Mouse (Mus musculus) hindbrain, embryonic 12.5 days (tissue): ENCODE data around the gene Snx27. TPM values are rescaled to one million over a fixed set of nuclear protein-coding genes. Genes with fewer than 3 reads are reported as not detected.

Experiments
- ATAC-seq: fragments of 200-750 bp; cut with Nextera tagmentation; 2 replicates; pipeline ENCODE4 v1.8.0; 2017; ENCODE audit warnings: moderate TSS enrichment; ENCODE audit not compliant: low FRiP score
- H3K27ac ChIP-seq: fragments of 300-500 bp; sonication (generic); 2 replicates; pipeline ENCODE4 v1.5.1; 2016; ENCODE audit warnings: mild to moderate bottlenecking
- H3K27me3 ChIP-seq: fragments of 300-500 bp; sonication (generic); 2 replicates; pipeline ENCODE4 v1.6.1; 2016; ENCODE audit warnings: mild to moderate bottlenecking
- H3K36me3 ChIP-seq: fragments of 300-500 bp; sonication (generic); 2 replicates; pipeline ENCODE4 v1.6.1; 2016; ENCODE audit warnings: mild to moderate bottlenecking
- H3K4me1 ChIP-seq: fragments of 300-500 bp; sonication (generic); 2 replicates; pipeline ENCODE4 v1.6.1; 2016
- H3K4me2 ChIP-seq: fragments of 300-500 bp; sonication (generic); replicated peaks from 2 replicates; pipeline ENCODE4 v1.6.1; 2016; ENCODE audit warnings: mild to moderate bottlenecking
- H3K4me3 ChIP-seq: fragments of 300-500 bp; sonication (generic); 2 replicates; pipeline ENCODE4 v1.5.1; 2016; ENCODE audit warnings: mild to moderate bottlenecking
- H3K9ac ChIP-seq: fragments of 300-500 bp; sonication (generic); 2 replicates; pipeline ENCODE4 v1.6.1; 2016; ENCODE audit warnings: mild to moderate bottlenecking, moderate library complexity
- H3K9me3 ChIP-seq: fragments of 300-500 bp; sonication (generic); replicated peaks from 2 replicates; pipeline ENCODE4 v1.6.1; 2016; ENCODE audit warnings: mild to moderate bottlenecking
- WGBS: fragments of 180-500 bp; shearing (Covaris S2); methylation state at CpG from one replicate; pipeline ENCODE4 v1.1.7; 2016; 5-methylcytosine and 5-hydroxymethylcytosine counted together
- polyA plus RNA-seq: library from polyadenylated mRNA; unstranded; fragments of >200 nt; fragmentation: Nextera tagmentation; extraction: Ambion mirVana; gene quantifications from 2 replicates; pipeline ENCODE4 v1.2.1, GENCODE M21; 2016

Gene Snx27
- polyA plus RNA-seq = 68.7 and 73.3 TPM in 2 replicates

GRCm38 (mm10) chr3:94582456-94582891, at the start of gene Snx27:
Snx27 (minus strand) TSS chr3:94582716.
- H3K4me1 ChIP-seq = peaks cover 19% of the 10 kb centered on the region

DNA sequence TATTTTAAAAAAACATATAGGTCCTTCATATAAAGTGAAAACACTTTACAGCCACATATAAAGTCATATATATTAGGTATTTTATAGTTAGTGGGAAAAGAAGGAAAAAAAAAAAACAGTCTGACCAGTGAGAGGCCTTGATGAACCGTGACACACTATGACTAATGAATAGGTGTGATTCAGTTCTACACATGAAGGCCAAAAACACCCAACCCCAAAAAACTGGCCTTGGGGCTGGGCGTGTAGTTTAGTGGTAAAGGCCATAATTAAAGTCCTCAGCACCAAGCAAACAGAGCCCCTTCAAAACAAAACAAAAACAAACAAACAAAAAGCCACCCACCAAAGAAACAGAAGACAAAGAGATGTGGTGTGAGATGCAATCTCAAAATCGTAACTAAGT, 47.4 kb upstream of the Snx27 start:
- ATAC-seq = no peak
- H3K4me3 ChIP-seq = no peak overlapping the region
- H3K4me2 ChIP-seq = no peak overlapping the region
- no peaks in the 10 kb centered on the region for H3K4me1 ChIP-seq
- H3K27me3 ChIP-seq = no peaks in the 10 kb centered on the region
- no peak overlapping the region for H3K27ac ChIP-seq
- no peak overlapping the region for H3K9ac ChIP-seq
- 86% methylated on average over 3 of the region's 3 CpGs for WGBS
- no peaks in the 10 kb centered on the region for H3K9me3 ChIP-seq
- H3K36me3 ChIP-seq = no peaks in the 10 kb centered on the region

More at GRCm38 (mm10) chr3:94582456-94582891, at the start of gene Snx27:
- H3K27ac ChIP-seq = peak within 1 kb of the TSS; percentile 91
- H3K27me3 ChIP-seq = no peaks in the 10 kb centered on the region
- under 1% methylated on average over 39 of the region's 42 CpGs for WGBS
- H3K9me3 ChIP-seq = no peaks in the 10 kb centered on the region
- H3K4me3 ChIP-seq = peak within 1 kb of the TSS; percentile 82
- peak; percentile 98 for ATAC-seq
- H3K36me3 ChIP-seq = no peaks in the 10 kb centered on the region
- peak within 1 kb of the TSS; percentile 93 for H3K4me2 ChIP-seq
- peak within 1 kb of the TSS; percentile 90 for H3K9ac ChIP-seq

GRCm38 (mm10) chr3:94628712-94629111, 46.2 kb upstream of the Snx27 start:
- ATAC-seq = no peak
- no peak overlapping the region for H3K9ac ChIP-seq

DNA sequence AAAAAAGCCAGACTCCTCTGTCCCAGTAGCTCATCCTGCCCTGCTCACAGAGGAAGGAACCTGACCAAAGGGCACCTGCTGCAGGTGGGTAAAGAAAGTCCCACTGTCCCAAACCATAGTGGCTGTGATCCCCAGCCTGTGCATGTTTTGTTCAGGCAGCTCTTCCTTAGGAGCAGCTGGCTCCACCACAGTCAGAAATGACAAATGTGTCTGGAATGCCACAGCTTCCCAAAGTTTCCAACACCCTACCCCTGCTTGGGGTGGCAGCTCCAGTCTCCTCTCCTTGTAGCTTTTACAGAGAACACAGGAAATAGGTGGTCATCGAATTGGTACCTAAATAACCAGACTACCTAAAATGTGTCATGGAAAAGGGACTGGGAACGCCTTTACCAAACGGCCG, 41.8 kb upstream of the Snx27 start:
- Histone ChIP-seq H3K4me2 (no peak overlapping the region), H3K36me3 (no peaks in the 10 kb centered on the region), H3K9ac (no peak overlapping the region), H3K4me3 (no peak overlapping the region), H3K27ac (no peak overlapping the region), H3K27me3 (no peaks in the 10 kb centered on the region), H3K9me3 (no peaks in the 10 kb centered on the region), H3K4me1 (no peaks in the 10 kb centered on the region)
- no peak for ATAC-seq
- 95% methylated on average over 4 of the region's 4 CpGs for WGBS

More at GRCm38 (mm10) chr3:94628712-94629111, 46.2 kb upstream of the Snx27 start:
- H3K27me3 ChIP-seq = no peaks in the 10 kb centered on the region
- no peaks in the 10 kb centered on the region for H3K9me3 ChIP-seq
- no peak overlapping the region for H3K4me2 ChIP-seq
- H3K4me3 ChIP-seq = no peak overlapping the region
- H3K27ac ChIP-seq = no peak overlapping the region
- no peaks in the 10 kb centered on the region for H3K4me1 ChIP-seq
- 94% methylated on average over 5 of the region's 5 CpGs for WGBS
- no peaks in the 10 kb centered on the region for H3K36me3 ChIP-seq

DNA sequence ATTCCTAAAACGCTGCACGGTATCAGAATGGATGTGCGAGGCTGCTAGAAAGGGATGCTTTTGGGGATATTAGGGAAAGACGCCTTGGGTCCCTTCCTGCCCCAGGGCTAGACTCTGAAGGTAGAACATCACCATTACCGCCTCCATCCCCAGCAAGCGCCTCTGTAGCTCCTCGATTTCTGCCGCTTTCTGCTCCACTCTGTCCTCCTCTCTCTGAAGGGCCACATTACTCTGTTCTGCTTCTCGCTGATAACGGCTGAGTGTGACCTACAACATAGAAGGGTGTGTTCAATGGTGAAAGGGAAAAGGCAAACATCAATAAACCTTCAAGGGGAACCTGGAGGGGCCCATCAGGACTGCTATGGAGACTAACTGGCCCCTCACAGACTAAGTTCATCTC, 40.0 kb upstream of the Snx27 start:
- no peaks in the 10 kb centered on the region for H3K27me3 ChIP-seq
- no peak for ATAC-seq
- H3K9me3 ChIP-seq = no peaks in the 10 kb centered on the region
- H3K36me3 ChIP-seq = no peaks in the 10 kb centered on the region
- no peak overlapping the region for H3K9ac ChIP-seq
- no peak overlapping the region for H3K4me3 ChIP-seq
- H3K4me2 ChIP-seq = no peak overlapping the region
- no peaks in the 10 kb centered on the region for H3K4me1 ChIP-seq
- no peak overlapping the region for H3K27ac ChIP-seq
- WGBS = 89% methylated on average over 10 of the region's 10 CpGs

DNA sequence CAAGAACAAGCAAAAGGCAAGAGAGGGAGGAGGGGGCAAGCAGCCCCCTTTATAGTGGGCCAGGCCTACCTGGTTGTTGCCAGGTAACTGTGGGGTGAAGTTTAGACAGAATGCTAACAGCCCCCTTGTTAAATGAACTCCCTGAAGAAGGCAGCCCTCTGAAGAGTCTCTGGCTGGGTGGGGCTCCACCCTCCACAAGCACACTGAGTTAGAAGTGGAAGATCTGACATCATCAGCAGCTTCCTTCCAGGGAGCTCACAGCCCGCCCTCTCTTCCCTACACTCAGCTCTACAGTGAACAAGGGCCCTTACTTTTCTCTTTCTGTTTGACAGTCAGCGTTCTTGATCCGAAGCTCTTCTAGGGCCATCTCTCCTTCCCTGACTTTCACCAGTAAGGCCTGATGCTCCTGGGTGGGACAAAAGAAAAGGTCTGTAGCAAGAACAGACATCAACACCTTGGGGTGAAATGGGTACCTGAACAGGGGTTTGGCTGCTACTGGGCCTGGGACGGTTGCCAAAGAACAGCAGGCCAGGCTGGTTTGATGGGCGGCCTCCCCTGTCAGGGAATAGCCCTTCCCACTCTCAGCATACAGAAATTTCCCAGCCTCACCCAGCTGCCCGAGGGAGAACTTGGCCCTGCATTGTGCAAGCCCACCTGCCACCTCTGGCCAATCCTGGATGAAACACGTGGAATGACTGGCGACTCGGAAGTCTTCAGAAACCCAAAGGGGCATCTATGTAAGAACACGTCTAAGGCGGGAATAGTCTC, 39.4 kb upstream of the Snx27 start:
- 84% methylated on average over 11 of the region's 11 CpGs for WGBS
- Histone ChIP-seq H3K36me3 (no peaks in the 10 kb centered on the region), H3K4me1 (no peaks in the 10 kb centered on the region), H3K4me2 (no peak overlapping the region), H3K9me3 (no peaks in the 10 kb centered on the region), H3K4me3 (no peak overlapping the region), H3K27me3 (no peaks in the 10 kb centered on the region), H3K27ac (no peak overlapping the region), H3K9ac (no peak overlapping the region)
- no peak for ATAC-seq

- H3K4me3 ChIP-seq = no peak overlapping the region
- H3K27me3 ChIP-seq = no peaks in the 10 kb centered on the region
- no peak overlapping the region for H3K9ac ChIP-seq
- ATAC-seq = no peak
- no peaks in the 10 kb centered on the region for H3K36me3 ChIP-seq
- peaks cover 6% of the 10 kb centered on the region for H3K4me1 ChIP-seq
- 65% methylated on average over 4 of the region's 4 CpGs for WGBS
- H3K9me3 ChIP-seq = no peaks in the 10 kb centered on the region
- no peak overlapping the region for H3K27ac ChIP-seq
- no peak overlapping the region for H3K4me2 ChIP-seq
These were observed 34.2 kb upstream of the Snx27 start for GRCm38 (mm10) chr3:94616717-94617116.

DNA sequence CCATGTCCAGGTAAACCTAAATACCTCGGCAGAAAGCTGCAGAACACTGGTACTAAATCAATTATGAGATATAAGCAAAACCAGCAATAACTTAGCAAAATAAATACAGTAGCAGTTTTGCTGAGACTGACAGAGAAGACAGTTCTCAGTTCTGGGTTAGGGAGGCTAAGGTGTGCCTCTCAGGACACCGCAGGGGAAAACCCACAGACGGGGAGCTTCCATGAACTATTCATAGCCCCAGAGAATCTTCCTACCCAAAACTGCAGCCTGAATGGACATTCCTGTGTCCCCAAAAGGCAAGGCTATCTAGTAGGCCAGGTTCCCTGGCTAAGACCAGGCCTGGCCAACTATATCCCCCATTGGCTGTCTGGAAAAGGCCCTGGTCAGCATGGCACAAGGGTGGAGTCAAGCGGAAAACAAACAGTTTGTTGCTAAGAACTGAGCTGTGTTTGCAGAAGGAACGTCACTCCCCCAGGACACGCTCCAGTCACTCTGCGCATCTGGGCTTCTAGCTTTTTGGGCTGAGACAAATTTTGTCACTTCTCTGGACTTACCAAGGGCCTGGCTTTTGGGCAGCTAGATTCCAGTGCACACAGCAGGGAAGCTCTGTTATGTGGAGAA, 30.9 kb upstream of the Snx27 start:
- Histone ChIP-seq H3K4me1 (peaks cover 6% of the 10 kb centered on the region), H3K9me3 (no peaks in the 10 kb centered on the region), H3K36me3 (no peaks in the 10 kb centered on the region), H3K9ac (no peak overlapping the region), H3K27me3 (no peaks in the 10 kb centered on the region), H3K27ac (no peak overlapping the region), H3K4me2 (no peak overlapping the region), H3K4me3 (no peak overlapping the region)
- 45% methylated on average over 7 of the region's 7 CpGs for WGBS
- ATAC-seq = no peak

DNA sequence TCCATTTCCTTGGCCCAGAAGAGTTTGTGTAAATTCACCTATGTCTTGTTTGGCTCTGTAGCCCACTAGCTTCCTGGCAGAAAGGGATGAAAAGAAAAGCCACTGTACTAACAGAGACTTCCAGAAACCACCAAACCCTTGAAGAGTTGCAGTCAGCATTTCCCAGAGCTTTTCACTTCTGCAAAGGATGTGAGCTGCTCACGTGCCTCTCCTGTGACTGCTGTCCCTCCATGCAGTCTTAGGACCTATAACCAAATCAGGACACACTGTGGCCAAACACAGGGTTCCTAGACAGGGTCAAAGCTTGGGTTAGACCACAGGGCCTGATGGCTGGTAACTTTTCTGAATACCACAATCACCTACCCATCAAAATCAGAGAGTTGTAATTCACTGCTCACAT, 29.8 kb upstream of the Snx27 start:
- Histone ChIP-seq H3K4me3 (no peak overlapping the region), H3K36me3 (no peaks in the 10 kb centered on the region), H3K27ac (no peak overlapping the region), H3K9ac (no peak overlapping the region), H3K9me3 (no peaks in the 10 kb centered on the region), H3K4me2 (no peak overlapping the region), H3K4me1 (peaks cover 6% of the 10 kb centered on the region), H3K27me3 (no peaks in the 10 kb centered on the region)
- WGBS = 83% methylated on average over 1 of the region's 1 CpGs
- ATAC-seq = no peak

DNA sequence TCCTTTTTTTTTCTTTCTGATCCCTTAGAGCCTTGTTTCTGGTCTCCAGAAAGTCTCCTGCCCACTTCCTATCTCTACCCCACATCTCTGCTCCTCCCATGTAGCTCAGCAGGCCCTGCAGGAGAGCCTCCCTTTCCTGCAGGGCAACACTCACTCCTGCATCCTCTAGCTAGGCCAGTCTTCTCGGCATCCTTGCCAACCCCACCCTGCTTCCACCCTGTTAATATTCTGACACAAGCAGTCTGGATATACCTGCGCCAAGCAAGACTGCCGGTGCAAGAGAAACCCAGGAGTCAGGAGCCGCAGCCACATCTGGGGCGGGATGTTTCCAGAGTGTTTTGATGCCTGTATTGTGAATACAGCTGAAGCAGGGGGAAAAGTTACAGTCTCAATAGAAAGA, 29.3 kb upstream of the Snx27 start:
- no peak for ATAC-seq
- H3K4me1 ChIP-seq = peaks cover 6% of the 10 kb centered on the region
- H3K36me3 ChIP-seq = no peaks in the 10 kb centered on the region
- no peak overlapping the region for H3K4me3 ChIP-seq
- no peaks in the 10 kb centered on the region for H3K27me3 ChIP-seq
- H3K4me2 ChIP-seq = no peak overlapping the region
- H3K9ac ChIP-seq = no peak overlapping the region
- 79% methylated on average over 5 of the region's 5 CpGs for WGBS
- H3K9me3 ChIP-seq = no peaks in the 10 kb centered on the region
- H3K27ac ChIP-seq = no peak overlapping the region

DNA sequence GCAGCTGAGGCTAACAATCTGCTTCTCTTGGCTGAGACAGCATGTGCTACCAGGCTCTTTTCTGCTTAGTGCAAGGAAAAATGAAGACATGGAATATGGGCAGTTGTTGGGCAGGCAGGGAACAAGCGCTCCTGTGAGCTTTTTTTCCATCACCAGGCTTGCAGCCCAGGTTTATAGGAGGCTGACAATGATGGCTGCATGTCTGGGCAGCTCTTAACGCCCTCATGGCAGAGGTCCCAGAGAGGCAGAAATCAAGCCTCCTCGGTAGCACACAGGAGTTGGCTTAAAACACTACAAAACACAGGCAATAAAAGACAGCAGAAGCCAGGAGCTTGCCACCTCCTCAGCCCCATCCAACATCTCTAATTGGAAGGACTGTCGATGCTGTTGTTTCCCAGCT, 28.8 kb upstream of the Snx27 start:
- Histone ChIP-seq H3K27ac (no peak overlapping the region), H3K9me3 (no peaks in the 10 kb centered on the region), H3K4me2 (no peak overlapping the region), H3K4me3 (no peak overlapping the region), H3K9ac (no peak overlapping the region), H3K4me1 (peaks cover 6% of the 10 kb centered on the region), H3K36me3 (no peaks in the 10 kb centered on the region), H3K27me3 (no peaks in the 10 kb centered on the region)
- no peak for ATAC-seq
- WGBS = 80% methylated on average over 4 of the region's 4 CpGs

DNA sequence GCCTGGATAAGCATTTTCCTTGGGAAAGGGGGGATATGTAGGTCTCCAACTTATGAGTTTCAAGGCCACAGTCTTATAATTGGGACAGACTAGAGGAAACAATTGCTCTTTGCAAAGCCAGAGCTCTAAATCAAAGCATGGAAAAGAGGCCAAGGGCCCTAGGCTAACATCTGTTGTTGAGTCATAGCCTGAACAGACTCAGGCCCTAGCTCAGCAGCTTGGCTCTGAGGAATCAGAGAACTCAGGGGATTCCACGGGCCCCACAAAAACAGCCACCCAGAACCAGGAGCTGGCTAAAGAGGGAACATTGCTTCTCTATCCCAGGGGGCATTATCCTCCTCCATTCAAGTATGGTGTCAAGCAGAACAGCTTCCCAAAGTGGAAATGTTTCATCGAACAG, 28.1 kb upstream of the Snx27 start:
- Histone ChIP-seq H3K4me2 (no peak overlapping the region), H3K36me3 (no peaks in the 10 kb centered on the region), H3K9me3 (no peaks in the 10 kb centered on the region), H3K27ac (no peak overlapping the region), H3K4me3 (no peak overlapping the region), H3K4me1 (peaks cover 6% of the 10 kb centered on the region), H3K9ac (no peak overlapping the region), H3K27me3 (no peaks in the 10 kb centered on the region)
- no peak for ATAC-seq
- 86% methylated on average over 2 of the region's 2 CpGs for WGBS

- 94% methylated on average over 3 of the region's 3 CpGs for WGBS
These were observed 27.1 kb upstream of the Snx27 start for GRCm38 (mm10) chr3:94609621-94610020.

More at GRCm38 (mm10) chr3:94609621-94610020, 27.1 kb upstream of the Snx27 start:
- Histone ChIP-seq H3K27me3 (no peaks in the 10 kb centered on the region), H3K4me3 (no peak overlapping the region), H3K27ac (no peak overlapping the region), H3K4me2 (no peak overlapping the region), H3K36me3 (no peaks in the 10 kb centered on the region), H3K9ac (no peak overlapping the region), H3K9me3 (no peaks in the 10 kb centered on the region), H3K4me1 (peaks cover 6% of the 10 kb centered on the region)
- no peak for ATAC-seq
